Mouse (Mus musculus) layer of hippocampus, adult 9-11 months (tissue): ENCODE data around the gene Jchain.

Experiments used
- DNase-seq: peaks from one replicate; pipeline ENCODE4 v3.0.0; 2022

Jchain gene

GRCm38 (mm10) chr5:88519232-88519631 is 8.5 kb downstream of the Jchain start:
- DNase-seq, result no peak

DNA sequence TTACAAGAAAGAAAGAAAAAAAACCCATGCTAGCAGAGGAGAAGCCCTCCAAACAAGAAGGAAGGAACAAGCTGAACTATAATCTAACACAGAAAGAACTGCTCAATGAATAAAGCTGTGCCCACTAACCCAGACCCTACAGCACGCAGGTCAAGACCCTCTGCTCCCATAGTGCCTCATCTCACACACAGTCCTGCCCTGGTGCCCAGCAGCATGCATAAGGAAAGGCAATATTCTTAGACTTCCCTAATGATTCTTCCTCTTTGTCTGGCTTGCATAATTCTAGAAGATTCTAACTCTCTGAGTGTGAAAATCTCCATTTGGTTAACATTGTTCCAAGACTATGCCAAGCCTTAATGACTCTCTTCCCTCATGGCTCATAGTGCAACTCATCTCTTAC is 18.7 kb downstream of the Jchain start:
- peak; percentile 14 for DNase-seq

DNA sequence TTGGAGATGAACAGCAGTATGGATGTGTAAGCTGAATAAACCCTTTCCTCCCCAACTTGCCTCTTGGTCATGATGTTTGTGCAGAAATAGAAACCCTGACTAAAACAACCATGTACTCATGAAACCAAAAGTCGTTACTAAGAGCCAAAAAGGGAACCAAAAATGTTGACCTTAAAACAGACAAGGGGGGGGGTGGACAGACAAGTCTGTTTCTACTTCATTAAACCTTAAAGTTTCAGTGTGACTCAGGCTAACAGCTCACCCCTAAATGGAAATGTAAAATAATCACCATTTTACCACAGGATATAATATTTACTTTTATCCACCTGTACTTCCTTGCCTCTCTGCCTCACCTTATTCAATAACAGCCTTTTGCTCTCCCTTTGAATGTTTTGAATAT is 19.1 kb downstream of the Jchain start:
- DNase-seq, result peak; percentile 8

GRCm38 (mm10) chr5:88499781-88500180 is 27.9 kb downstream of the Jchain start:
- DNase-seq, result no peak

DNA sequence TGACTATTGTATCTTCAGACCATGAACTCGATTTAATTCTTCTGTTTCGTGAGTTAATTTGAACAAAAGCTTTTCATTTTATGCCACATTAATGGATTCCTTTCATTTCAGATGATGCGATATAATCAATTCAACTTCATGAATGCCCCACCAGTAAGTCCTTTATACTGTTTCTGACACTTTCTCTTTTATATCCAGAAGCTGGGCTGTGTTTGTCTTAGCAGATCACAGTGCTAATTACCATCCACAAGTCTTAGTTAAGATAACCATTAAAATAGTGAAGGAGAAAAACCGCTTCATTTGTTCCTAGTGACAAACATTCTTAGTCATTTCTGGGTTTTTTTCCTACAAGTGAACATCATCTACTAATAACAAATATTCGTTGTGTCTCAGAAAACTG is 36.6 kb downstream of the Jchain start:
- DNase-seq, result no peak

DNA sequence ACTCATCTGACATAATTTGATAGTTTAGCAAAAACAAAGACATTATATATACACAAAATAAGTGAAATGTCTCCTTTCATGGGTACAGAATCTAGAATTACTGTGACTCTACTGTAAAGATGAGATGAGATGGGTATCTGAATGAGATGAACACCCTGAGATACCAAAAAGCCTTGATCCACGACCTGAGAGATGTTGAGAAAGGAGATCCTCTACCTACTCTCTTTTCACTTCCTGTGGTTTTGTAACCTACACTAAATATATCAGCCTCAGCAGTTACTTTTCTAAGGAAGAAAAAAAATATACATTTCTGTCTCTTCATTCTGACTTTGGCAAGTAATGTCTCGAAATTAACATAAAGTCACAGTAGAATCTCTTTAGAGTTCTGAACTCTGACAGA is 38.7 kb downstream of the Jchain start:
- DNase-seq, result no peak

DNA sequence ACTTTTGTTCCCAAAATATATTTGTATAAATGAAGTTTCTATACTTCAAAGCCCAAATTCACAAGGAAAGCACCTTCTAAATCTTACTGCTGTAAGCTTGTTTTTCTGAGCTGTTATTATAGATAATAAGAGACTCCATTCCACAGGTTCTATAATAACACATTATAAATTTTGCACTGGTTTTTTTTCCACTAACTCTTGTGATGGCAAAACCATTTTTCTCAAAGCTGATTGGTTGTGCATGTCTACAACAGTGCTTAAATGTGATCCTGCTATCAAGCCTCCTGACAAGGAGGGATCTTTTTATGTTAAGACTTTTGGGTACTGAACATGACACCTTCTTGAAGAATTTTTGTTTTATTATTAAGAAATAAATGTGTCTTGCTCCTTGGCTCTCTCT is 40.0 kb downstream of the Jchain start, which contains the start of gene Enam:
Gene Enam, plus strand, starts transcription at position 301 of the 400 bp plus-strand sequence.
- DNase-seq, result no peak
